ENCODE assay signal across 8 mouse cellular contexts in genomic region chr10:80826151-80827062, GRCm38 (mm10). TPM values are rescaled to one million over a fixed set of nuclear protein-coding genes. Genes with fewer than 3 reads are reported as not detected.
DNase-seq lines count a peak whose midpoint lies in the region; ATAC-seq lines count a peak whose summit lies in the region.

Gene Oaz1 (plus strand): TSS chr10:80826656.

- peak; percentile 99 to 100 for DNase-seq in adrenal gland, adult (ENCODE audit: inconsistent age in 2 of 2, low spot score in 1 of 2)
- DNase-seq in embryo, embryonic 10.5 days (ENCODE audit: low spot score): peak; percentile 100
- peak; percentile 98 for DNase-seq in gastrocnemius, postnatal 14 days
- DNase-seq in left cerebral cortex, postnatal 10 days (ENCODE audit: extremely low spot score in 1 of 2, low spot score in 2 of 2): peak; percentile 99
- peak; percentile 99 for DNase-seq in right cerebral cortex, postnatal 25 days
- DNase-seq in urinary bladder, postnatal 4 days (ENCODE audit: low spot score in 2 of 2): peak; percentile 97 to 98

- intact Hi-C loops in gastrocnemius, postnatal 14 days (cut with DNase I; ENCODE audit: low total_unique reads): loop anchor here (5.0 kb wide), 1 partner anchor 36 kb away; no protein-coding TSS in a partner anchor
- intact Hi-C loops in left cerebral cortex, postnatal 10 days (cut with DNase I): no loop called here

- ATAC-seq in inflammation-experienced regulatory T-cells, adult 6 months: peak; percentile 90
- peak; percentile 88 for ATAC-seq in megakaryocyte-erythroid progenitor cell, adult 5-6 weeks (replicated peaks; ENCODE audit: low FRiP score, low TSS enrichment, poor library complexity, severe bottlenecking)

RNA-seq across cellular contexts. Expression of gene Oaz1, which starts in this region (rescaled TPM):
- 100 to 1,000 TPM; 787 to 812 TPM for total RNA-seq in gastrocnemius, postnatal 14 days (2021)
- polyA plus RNA-seq in inflammation-experienced regulatory T-cells, adult 6 months (2017; shearing (Covaris generic)): 1,000 to 10,000 TPM; 1,680 to 2,431 (median 2,240) TPM
- 100 to 1,000 TPM; 414 to 433 TPM for total RNA-seq in left cerebral cortex, postnatal 10 days (2021)
- total RNA-seq in megakaryocyte-erythroid progenitor cell, adult 5-6 weeks (2014; fragmentation: Nextera tagmentation): 1,436 and 1,526 TPM in 2 replicates
- total RNA-seq in megakaryocyte-erythroid progenitor cell, adult 5-6 weeks (2017): 220 and 353 TPM in 2 replicates

Comparison
In these comparisons a context has a peak if more than half of its experiments do, and no peak if none do; other contexts are left out.
1. Peak in every context shown above with its lines: DNase-seq and ATAC-seq.